Mouse (Mus musculus) spleen, postnatal 36 days (tissue): ENCODE measurements around the gene Pcdh7.
"Not testable (repeated sequence)": the region's sequence is repeated elsewhere in the genome, so short reads cannot be mapped to it uniquely, and the experiment has no call there.

Experiments used
- DNase-seq, 2 experiments: peaks; one replicate each; pipeline ENCODE4 v3.0.0; 2022; ENCODE audit warnings: low spot score in 2 of 2, mixed read lengths in 1 of 2

The Pcdh7 gene

GRCm38 (mm10) chr5:57717906-57718875 is at the start of gene Pcdh7:
Gene Pcdh7, plus strand, starts transcription at chr5:57717967.
- DNase-seq, result no peak

GRCm38 (mm10) chr5:57676970-57677369 is 40.8 kb upstream of the Pcdh7 start:
- DNase-seq, result not testable (repeated sequence)

GRCm38 (mm10) chr5:57708396-57708795 is 9.4 kb upstream of the Pcdh7 start:
- no peak for DNase-seq

GRCm38 (mm10) chr5:57713980-57714379 is 3.8 kb upstream of the Pcdh7 start:
- no peak for DNase-seq

- peak in 1 of 2 experiments; percentile 4 for DNase-seq
Observed at GRCm38 (mm10) chr5:57714621-57715523, 2.9 kb upstream of the Pcdh7 start.

GRCm38 (mm10) chr5:57715524-57716400 is 2.0 kb upstream of the Pcdh7 start:
- peak; percentile 19 to 22 for DNase-seq

GRCm38 (mm10) chr5:57716421-57717237 is 1.1 kb upstream of the Pcdh7 start:
- DNase-seq, result no peak

- DNase-seq, result peak in 1 of 2 experiments; percentile 8
Observed at GRCm38 (mm10) chr5:57717238-57717905, 395 bp upstream of the Pcdh7 start.

GRCm38 (mm10) chr5:57718876-57719593 is 1.3 kb downstream of the Pcdh7 start:
- DNase-seq, result no peak

- DNase-seq, result no peak
Observed at GRCm38 (mm10) chr5:57719594-57720185, 1.9 kb downstream of the Pcdh7 start.

GRCm38 (mm10) chr5:57720206-57720880 is 2.6 kb downstream of the Pcdh7 start:
- DNase-seq, result no peak

GRCm38 (mm10) chr5:57721148-57721712 is 3.5 kb downstream of the Pcdh7 start:
- no peak for DNase-seq

- no peak for DNase-seq
Observed at GRCm38 (mm10) chr5:57721927-57722326, 4.2 kb downstream of the Pcdh7 start.

- no peak for DNase-seq
Observed at GRCm38 (mm10) chr5:57733451-57733850, 15.7 kb downstream of the Pcdh7 start.

- no peak for DNase-seq
Observed at GRCm38 (mm10) chr5:57735723-57736122, 18.0 kb downstream of the Pcdh7 start.

GRCm38 (mm10) chr5:57742924-57743323 is 25.2 kb downstream of the Pcdh7 start:
- no peak for DNase-seq

- DNase-seq, result no peak
Observed at GRCm38 (mm10) chr5:57743956-57744661, 26.3 kb downstream of the Pcdh7 start.
